Mouse (Mus musculus): ENCODE data around the gene Ddah1.
A peak's percentile ranks its signal among the peaks of the same experiment; 100 is the strongest.
"Not testable (repeated sequence)": the region's sequence is repeated elsewhere in the genome, so short reads cannot be mapped to it uniquely, and the experiment has no call there.

Gene Ddah1

DNA sequence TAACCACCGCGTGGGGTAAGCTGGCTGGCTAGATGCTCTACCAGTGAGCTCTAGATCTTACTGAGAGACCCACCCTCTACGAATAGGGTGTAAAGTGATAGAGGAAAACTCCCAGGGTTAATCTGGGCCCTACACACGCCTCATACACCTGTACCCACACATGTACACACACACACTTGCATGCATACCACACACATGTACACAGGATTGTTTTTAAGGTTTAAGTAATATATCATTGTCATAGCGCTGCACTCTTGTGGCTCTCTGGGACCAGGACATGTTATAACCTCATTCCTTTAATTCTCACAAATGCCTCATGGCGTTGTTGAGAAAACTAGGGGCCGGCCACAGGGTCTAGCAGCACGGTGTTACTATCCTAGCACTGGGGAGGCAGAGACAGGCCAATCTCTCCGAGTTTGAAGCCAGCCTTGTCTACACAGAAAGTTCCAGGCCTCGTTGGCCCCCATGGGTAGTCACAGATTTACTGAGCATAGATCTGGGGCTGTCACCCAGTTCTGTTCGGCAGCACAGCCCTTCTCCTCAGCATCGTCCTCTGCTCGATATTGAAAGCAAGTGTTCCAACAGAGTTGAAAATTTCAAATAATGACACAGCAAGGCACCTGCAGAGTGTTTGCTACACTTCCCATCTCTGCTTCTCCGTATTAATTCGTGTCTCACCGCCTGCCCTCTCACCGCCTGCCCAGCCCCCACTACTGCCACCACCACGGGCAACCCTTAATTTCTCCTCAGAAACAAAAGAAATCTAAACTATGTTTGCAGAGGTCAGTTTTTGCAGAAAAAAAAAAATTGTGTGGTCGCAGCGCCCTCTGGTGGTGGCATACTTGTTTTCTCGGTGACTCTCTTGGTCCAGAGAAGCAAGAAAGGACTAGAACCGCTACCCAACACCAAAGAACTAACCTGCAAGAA, 146.6 kb downstream of the Ddah1 start:
- peak; percentile 87 for DNase-seq (ENCODE audit: extremely low spot score, low spot score)

GRCm38 (mm10) chr3:145906582-145906981, 148.1 kb downstream of the Ddah1 start:
- no peak for DNase-seq (ENCODE audit: extremely low spot score, low spot score)

- no peak for DNase-seq (ENCODE audit: extremely low spot score, low spot score)
These were observed 154.0 kb downstream of the Ddah1 start for GRCm38 (mm10) chr3:145912512-145912911.

GRCm38 (mm10) chr3:145913263-145913662, 154.8 kb downstream of the Ddah1 start:
- no peak for DNase-seq (ENCODE audit: extremely low spot score, low spot score)

- DNase-seq (ENCODE audit: extremely low spot score, low spot score) = not testable (repeated sequence)
These were observed 155.5 kb downstream of the Ddah1 start for GRCm38 (mm10) chr3:145913942-145914341.

DNA sequence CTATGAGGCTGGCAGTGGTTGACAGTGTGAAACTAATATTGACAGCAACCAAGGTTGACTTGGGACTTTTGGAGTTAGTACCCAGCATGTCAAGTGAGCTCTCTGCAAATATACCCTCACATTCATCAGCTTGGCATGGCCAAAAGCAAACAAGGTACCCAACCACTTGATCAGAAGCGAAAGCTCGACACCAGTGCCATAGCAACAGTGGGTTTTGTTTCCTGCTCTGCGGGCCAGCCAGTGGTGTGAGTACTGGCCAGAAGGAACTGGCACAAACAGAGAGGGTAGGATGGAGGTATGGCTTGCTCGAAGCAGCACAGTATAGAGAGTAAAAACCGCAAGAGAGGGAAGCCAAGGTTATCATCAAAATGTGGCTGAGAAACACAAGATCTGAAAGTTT, 157.9 kb downstream of the Ddah1 start:
- no peak for DNase-seq (ENCODE audit: extremely low spot score, low spot score)

- no peak for DNase-seq (ENCODE audit: extremely low spot score, low spot score)
These were observed 158.4 kb downstream of the Ddah1 start for GRCm38 (mm10) chr3:145916826-145917225.

GRCm38 (mm10) chr3:145922019-145922854, 163.8 kb downstream of the Ddah1 start, which contains the start of gene Bcl10:
Gene Bcl10, plus strand, starts transcription at chr3:145922804.
- DNase-seq (ENCODE audit: extremely low spot score, low spot score) = no peak

DNA sequence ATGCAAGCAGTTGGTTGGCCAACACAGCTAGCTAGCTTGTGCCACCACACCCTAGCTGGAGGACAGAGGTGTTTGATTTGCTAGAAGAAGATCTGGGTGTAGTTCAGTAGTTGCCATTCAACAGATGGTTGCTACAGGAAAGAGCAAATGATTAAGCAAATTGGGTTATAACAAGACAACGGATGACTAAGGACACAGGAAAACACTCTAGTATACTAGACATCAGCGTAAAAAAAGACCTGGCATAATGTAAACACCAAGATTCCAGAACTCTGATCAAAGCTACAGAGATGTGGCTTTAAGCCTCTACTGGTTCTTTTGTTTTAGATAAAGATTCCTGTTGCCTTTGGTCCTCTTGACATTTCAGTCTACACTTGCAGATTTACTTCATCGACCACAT, 164.5 kb downstream of the Ddah1 start:
- DNase-seq (ENCODE audit: extremely low spot score, low spot score) = no peak

DNA sequence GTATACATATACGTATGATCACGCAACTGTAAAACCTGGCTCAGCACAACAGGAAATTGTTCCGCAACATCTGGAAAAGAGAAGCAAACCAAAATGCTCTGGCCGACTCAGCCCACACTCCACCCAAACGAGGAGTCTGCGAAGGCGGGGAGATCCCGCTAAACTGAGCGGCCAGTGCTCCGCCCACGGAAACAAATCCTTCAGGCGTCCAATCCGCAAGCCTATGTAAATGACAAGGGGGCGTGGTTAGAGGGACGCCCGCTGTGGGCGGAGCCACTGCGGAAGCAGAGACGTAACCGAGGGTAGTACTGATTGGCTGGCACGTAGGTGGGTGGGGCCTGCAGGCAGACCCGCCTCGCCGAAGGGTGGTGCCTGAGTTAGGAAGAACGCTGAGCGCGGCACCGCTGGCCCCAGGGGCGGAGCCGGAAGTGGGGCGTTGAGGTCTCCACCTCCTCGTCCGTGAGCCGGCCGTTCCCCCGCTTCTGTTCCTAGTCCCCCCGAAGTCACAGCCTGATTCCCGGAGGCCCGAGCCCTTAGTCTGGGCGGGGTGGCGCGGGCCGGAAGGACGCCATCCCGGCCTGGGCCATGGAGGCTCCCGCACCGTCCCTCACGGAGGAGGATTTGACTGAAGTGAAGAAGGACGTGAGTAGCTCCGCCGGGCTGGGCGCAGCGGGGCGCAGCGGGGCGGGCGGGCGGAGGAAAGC, 165.6 kb downstream of the Ddah1 start:
- DNase-seq (ENCODE audit: extremely low spot score, low spot score) = peak; percentile 97

DNA sequence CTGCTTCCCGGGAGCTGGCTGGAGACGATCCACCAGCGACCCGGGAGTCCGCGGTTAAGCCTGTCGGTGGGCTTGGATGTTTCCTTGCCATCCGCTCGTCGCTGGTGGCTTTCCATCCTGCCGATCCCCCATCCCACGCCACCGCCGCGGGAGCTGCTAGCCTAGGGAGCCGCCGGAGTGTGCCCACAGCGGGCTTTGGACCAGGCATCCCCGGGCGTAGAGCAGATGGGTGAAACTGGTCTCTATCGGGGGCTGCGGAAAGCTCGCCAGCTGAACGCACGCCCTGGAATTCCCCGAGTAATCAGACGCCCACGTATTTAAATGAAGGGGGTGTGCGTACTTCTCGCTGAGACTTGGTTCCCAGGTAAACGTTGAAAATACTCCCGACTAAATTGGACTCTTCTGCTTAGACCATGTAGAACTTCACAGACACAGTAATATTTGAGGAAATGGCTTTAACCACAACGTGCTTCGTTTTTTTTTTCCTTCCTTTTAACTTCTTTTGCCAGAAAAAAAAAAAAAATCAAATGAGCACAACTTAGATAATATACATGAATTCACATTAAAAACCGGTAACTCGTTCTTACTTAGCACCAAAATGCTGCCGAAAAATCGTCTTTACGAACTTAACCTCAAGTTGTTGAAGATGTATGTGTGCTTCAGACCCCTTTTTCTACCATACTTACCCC, 166.3 kb downstream of the Ddah1 start:
- no peak for DNase-seq (ENCODE audit: extremely low spot score, low spot score)

- DNase-seq (ENCODE audit: extremely low spot score, low spot score) = no peak
These were observed 167.0 kb downstream of the Ddah1 start for GRCm38 (mm10) chr3:145925506-145925905.

GRCm38 (mm10) chr3:145929525-145930400, 171.3 kb downstream of the Ddah1 start:
- peak; percentile 19 for DNase-seq (ENCODE audit: extremely low spot score, low spot score)

- no peak for DNase-seq (ENCODE audit: extremely low spot score, low spot score)
These were observed 175.4 kb downstream of the Ddah1 start for GRCm38 (mm10) chr3:145933845-145934244.

DNA sequence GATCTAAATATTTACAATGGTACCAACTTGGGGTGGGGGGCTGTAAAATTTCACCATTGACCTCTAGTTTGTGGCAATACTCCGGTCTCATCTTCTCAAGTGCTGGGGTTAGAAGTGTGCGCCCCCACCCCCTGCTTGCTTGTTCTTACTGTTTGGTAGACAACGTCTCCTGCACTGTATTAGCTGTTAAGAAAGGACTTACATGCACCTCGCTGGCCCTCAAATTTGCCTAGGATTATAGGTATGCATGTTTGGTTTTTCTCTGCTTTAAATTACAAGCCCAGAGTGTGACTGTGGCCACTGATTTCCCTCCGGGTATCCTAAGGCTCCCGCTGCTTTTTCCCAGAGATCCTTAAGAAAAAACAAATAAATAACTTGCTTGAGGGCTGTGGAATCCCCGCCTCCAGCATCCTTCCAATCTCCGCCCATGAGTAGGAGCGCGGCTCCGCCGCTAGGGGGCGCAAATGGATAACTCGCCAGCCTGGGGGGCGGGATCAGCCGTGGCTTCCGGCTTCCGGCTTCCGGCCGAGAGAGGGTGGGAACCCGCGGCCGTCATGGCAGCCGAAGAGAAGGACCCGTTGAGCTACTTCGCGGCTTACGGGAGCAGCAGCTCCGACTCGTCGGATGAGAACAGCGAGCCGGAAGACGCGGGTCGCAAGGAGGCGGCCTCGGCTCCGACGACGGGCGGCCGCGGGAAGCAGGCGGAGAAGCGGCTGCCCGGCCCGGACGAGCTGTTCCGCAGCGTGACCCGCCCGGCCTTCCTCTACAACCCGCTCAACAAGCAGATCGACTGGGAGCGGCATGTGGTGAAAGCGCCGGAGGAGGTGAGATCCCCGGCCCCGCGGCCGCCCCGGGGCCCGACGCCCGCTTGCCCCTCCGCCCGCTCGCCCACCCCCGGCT, 179.3 kb downstream of the Ddah1 start, which contains the start of gene 2410004B18Rik:
Gene 2410004B18Rik, plus strand, starts transcription at position 510 of the 900 bp plus-strand sequence.
- peak; percentile 98 for DNase-seq (ENCODE audit: extremely low spot score, low spot score)

- no peak for DNase-seq (ENCODE audit: extremely low spot score, low spot score)
These were observed 180.2 kb downstream of the Ddah1 start for GRCm38 (mm10) chr3:145938405-145939349.

DNA sequence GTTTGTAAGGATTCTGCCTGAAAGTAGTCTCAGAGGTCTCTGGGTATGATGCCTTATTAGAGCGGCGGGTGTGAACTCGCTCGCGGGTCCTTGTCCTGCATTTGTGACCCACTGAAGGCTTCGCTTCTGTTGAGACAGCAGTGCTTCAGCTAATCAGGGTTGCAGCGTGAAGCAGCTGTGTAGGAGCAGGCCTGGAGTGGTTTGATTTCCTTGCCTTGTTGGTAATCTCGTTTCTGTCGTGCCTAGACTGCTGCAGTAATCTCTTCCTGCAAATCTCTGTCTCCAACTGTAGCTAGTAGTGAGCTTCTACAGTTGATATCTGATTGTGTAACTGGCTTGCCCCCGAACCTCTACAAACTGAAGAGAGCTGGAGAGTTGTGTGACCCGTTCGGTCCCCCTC, 180.9 kb downstream of the Ddah1 start:
- no peak for DNase-seq (ENCODE audit: extremely low spot score, low spot score)

- DNase-seq (ENCODE audit: extremely low spot score, low spot score) = no peak
These were observed 181.5 kb downstream of the Ddah1 start for GRCm38 (mm10) chr3:145939971-145940370.
